Mouse (Mus musculus) hindbrain, embryonic 16.5 days (tissue): ENCODE measurements at regions not wholly inside any gene's neighbourhood (a gene's known extent, or its start where the extent isn't known, plus 50 kb on each side); places are given as distances from the start of the nearest gene placed in this dataset.

Experiments used
- ATAC-seq: fragments of 200-750 bp; cut with Nextera tagmentation; 2 replicates; pipeline ENCODE4 v1.8.0; 2017; ENCODE audit warnings: moderate TSS enrichment, moderate library complexity
- H3K27ac ChIP-seq: fragments of 300-500 bp; sonication (generic); 2 replicates; pipeline ENCODE4 v1.5.1; 2014; ENCODE audit warnings: low read depth, mild to moderate bottlenecking, control low read depth, low read length, moderate library complexity
- H3K27me3 ChIP-seq: fragments of 300-500 bp; sonication (generic); replicated peaks from 2 replicates; pipeline ENCODE4 v1.6.1; 2014; ENCODE audit warnings: low read length; ENCODE audit not compliant: control insufficient read depth, insufficient read depth
- H3K36me3 ChIP-seq: fragments of 300-500 bp; sonication (generic); 2 replicates; pipeline ENCODE4 v1.6.1; 2014; ENCODE audit warnings: mild to moderate bottlenecking, low read length, moderate library complexity, mixed read lengths; ENCODE audit not compliant: control insufficient read depth, insufficient read depth
- H3K4me1 ChIP-seq: fragments of 300-500 bp; sonication (generic); 2 replicates; pipeline ENCODE4 v1.6.1; 2014; ENCODE audit warnings: low read depth, low read length; ENCODE audit not compliant: control insufficient read depth, insufficient read depth
- H3K4me2 ChIP-seq: fragments of 300-500 bp; sonication (generic); 2 replicates; pipeline ENCODE4 v1.6.1; 2014; ENCODE audit warnings: mild to moderate bottlenecking, low read length, control low read depth, moderate library complexity
- H3K4me3 ChIP-seq: fragments of 300-500 bp; sonication (generic); 2 replicates; pipeline ENCODE4 v1.5.1; 2014; ENCODE audit warnings: mild to moderate bottlenecking, low read length, control low read depth, moderate library complexity
- H3K9ac ChIP-seq: fragments of 300-500 bp; sonication (generic); 2 replicates; pipeline ENCODE4 v1.6.1; 2014; ENCODE audit warnings: low read depth, mild to moderate bottlenecking, control low read depth, low read length, moderate library complexity
- H3K9me3 ChIP-seq: fragments of 300-500 bp; sonication (generic); 2 replicates; pipeline ENCODE4 v1.6.1; 2014; ENCODE audit warnings: mild to moderate bottlenecking, low read length, moderate library complexity; ENCODE audit not compliant: control insufficient read depth
- WGBS: fragments of 180-500 bp; shearing (Covaris S2); extraction: QIAGEN DNeasy Blood & Tissue Kit; methylation state at CpG from one replicate; pipeline ENCODE4 v1.1.7; 2014; 5-methylcytosine and 5-hydroxymethylcytosine counted together

GRCm38 (mm10) chr13:46058341-46058740, 93.5 kb upstream of the Atxn1 start:
- Histone ChIP-seq H3K9ac (no peak overlapping the region), H3K27me3 (no peaks in the 10 kb centered on the region), H3K4me2 (no peak overlapping the region), H3K9me3 (no peaks in the 10 kb centered on the region), H3K4me1 (no peaks in the 10 kb centered on the region), H3K27ac (no peak overlapping the region), H3K4me3 (no peak overlapping the region), H3K36me3 (no peaks in the 10 kb centered on the region)
- WGBS = 87% methylated on average over 3 of the region's 3 CpGs
- ATAC-seq = no peak

GRCm38 (mm10) chr13:46055410-46055809, 90.6 kb upstream of the Atxn1 start:
- no peak overlapping the region for H3K4me3 ChIP-seq
- H3K4me2 ChIP-seq = no peak overlapping the region
- WGBS = 84% methylated on average over 3 of the region's 3 CpGs
- no peaks in the 10 kb centered on the region for H3K4me1 ChIP-seq
- H3K9ac ChIP-seq = no peak overlapping the region
- no peaks in the 10 kb centered on the region for H3K9me3 ChIP-seq
- ATAC-seq = no peak
- no peaks in the 10 kb centered on the region for H3K27me3 ChIP-seq
- no peak overlapping the region for H3K27ac ChIP-seq
- no peaks in the 10 kb centered on the region for H3K36me3 ChIP-seq

- no peak overlapping the region for H3K9ac ChIP-seq
- H3K4me3 ChIP-seq = no peak overlapping the region
- WGBS = 71% methylated on average over 12 of the region's 12 CpGs
- peaks cover 3% of the 10 kb centered on the region; the same call in 1 of the 2 replicates for H3K4me1 ChIP-seq
- H3K27me3 ChIP-seq = no peaks in the 10 kb centered on the region
- no peak overlapping the region for H3K27ac ChIP-seq
- H3K9me3 ChIP-seq = no peaks in the 10 kb centered on the region
- no peaks in the 10 kb centered on the region for H3K36me3 ChIP-seq
- ATAC-seq = 0 out of 2 replicates have a peak, but pooled peaks have one; percentile 3
- H3K4me2 ChIP-seq = no peak overlapping the region
These were observed 78.8 kb upstream of the Atxn1 start for GRCm38 (mm10) chr13:46043568-46043967.

GRCm38 (mm10) chr13:46043016-46043415, 78.2 kb upstream of the Atxn1 start:
- no peak overlapping the region for H3K27ac ChIP-seq
- WGBS = 49% methylated on average over 10 of the region's 10 CpGs
- H3K27me3 ChIP-seq = no peaks in the 10 kb centered on the region
- H3K9me3 ChIP-seq = no peaks in the 10 kb centered on the region
- 0 out of 2 replicates have a peak overlapping the region, but pooled peaks have one; percentile 6 for H3K4me2 ChIP-seq
- H3K9ac ChIP-seq = no peak overlapping the region
- ATAC-seq = 0 out of 2 replicates have a peak, but pooled peaks have one; percentile 10
- H3K4me3 ChIP-seq = no peak overlapping the region
- no peaks in the 10 kb centered on the region for H3K36me3 ChIP-seq
- H3K4me1 ChIP-seq = peaks cover 3% of the 10 kb centered on the region; the same call in 1 of the 2 replicates

GRCm38 (mm10) chr13:46042224-46042623, 77.4 kb upstream of the Atxn1 start:
- H3K9ac ChIP-seq = no peak overlapping the region
- H3K27ac ChIP-seq = no peak overlapping the region
- no peaks in the 10 kb centered on the region for H3K27me3 ChIP-seq
- ATAC-seq = no peak
- peaks cover 3% of the 10 kb centered on the region; the same call in 1 of the 2 replicates for H3K4me1 ChIP-seq
- H3K36me3 ChIP-seq = no peaks in the 10 kb centered on the region
- H3K4me3 ChIP-seq = no peak overlapping the region
- 82% methylated on average over 8 of the region's 8 CpGs for WGBS
- H3K4me2 ChIP-seq = no peak overlapping the region
- no peaks in the 10 kb centered on the region for H3K9me3 ChIP-seq

GRCm38 (mm10) chr13:46041475-46041874, 76.7 kb upstream of the Atxn1 start:
- Histone ChIP-seq H3K27ac (no peak overlapping the region), H3K27me3 (no peaks in the 10 kb centered on the region), H3K36me3 (no peaks in the 10 kb centered on the region), H3K4me1 (peaks cover 3% of the 10 kb centered on the region; the same call in 1 of the 2 replicates), H3K9ac (no peak overlapping the region), H3K9me3 (no peaks in the 10 kb centered on the region), H3K4me3 (no peak overlapping the region), H3K4me2 (no peak overlapping the region)
- WGBS = 77% methylated on average over 4 of the region's 4 CpGs
- no peak for ATAC-seq

- H3K27ac ChIP-seq = no peak overlapping the region
- no peak overlapping the region for H3K9ac ChIP-seq
- no peaks in the 10 kb centered on the region for H3K27me3 ChIP-seq
- peaks cover 3% of the 10 kb centered on the region; the same call in 1 of the 2 replicates for H3K4me1 ChIP-seq
- H3K4me3 ChIP-seq = no peak overlapping the region
- 59% methylated on average over 5 of the region's 5 CpGs for WGBS
- no peaks in the 10 kb centered on the region for H3K9me3 ChIP-seq
- peak; percentile 58; the same call in 1 of the 2 replicates for ATAC-seq
- H3K4me2 ChIP-seq = no peak overlapping the region
- no peaks in the 10 kb centered on the region for H3K36me3 ChIP-seq
These were observed 75.3 kb upstream of the Atxn1 start for GRCm38 (mm10) chr13:46040062-46040461.

- Histone ChIP-seq H3K36me3 (no peaks in the 10 kb centered on the region), H3K27ac (no peak overlapping the region), H3K4me3 (no peak overlapping the region), H3K4me1 (peaks cover 3% of the 10 kb centered on the region; the same call in 1 of the 2 replicates), H3K9me3 (no peaks in the 10 kb centered on the region), H3K4me2 (no peak overlapping the region), H3K27me3 (no peaks in the 10 kb centered on the region), H3K9ac (no peak overlapping the region)
- WGBS = 20% methylated on average over 10 of the region's 10 CpGs
- ATAC-seq = no peak
These were observed 73.9 kb upstream of the Atxn1 start for GRCm38 (mm10) chr13:46038441-46039331.

- no peaks in the 10 kb centered on the region for H3K4me1 ChIP-seq
- H3K27ac ChIP-seq = no peak overlapping the region
- no peaks in the 10 kb centered on the region for H3K27me3 ChIP-seq
- no peak overlapping the region for H3K4me3 ChIP-seq
- H3K9ac ChIP-seq = no peak overlapping the region
- H3K4me2 ChIP-seq = no peak overlapping the region
- no peaks in the 10 kb centered on the region for H3K36me3 ChIP-seq
- H3K9me3 ChIP-seq = no peaks in the 10 kb centered on the region
- no peak for ATAC-seq
- 75% methylated on average over 2 of the region's 2 CpGs for WGBS
These were observed 67.5 kb upstream of the Atxn1 start for GRCm38 (mm10) chr13:46032281-46032680.
